Mouse (Mus musculus) lung, embryonic 14.5 days (tissue): ENCODE results near the gene Foxm1. TPM values are rescaled to one million over a fixed set of nuclear protein-coding genes. Genes with fewer than 3 reads are reported as not detected.

Source experiments
- ATAC-seq: fragments of 200-750 bp; cut with Nextera tagmentation; 2 replicates; pipeline ENCODE4 v1.8.0; 2017; ENCODE audit warnings: mild to moderate bottlenecking, moderate TSS enrichment, moderate library complexity; ENCODE audit not compliant: insufficient read depth
- DNase-seq: peaks from one replicate; pipeline ENCODE4 v3.0.0-alpha.2; 2015
- H3K27ac ChIP-seq: fragments of 300-500 bp; sonication (generic); 2 replicates; pipeline ENCODE4 v1.5.1; 2014; ENCODE audit warnings: low read depth, mild to moderate bottlenecking, moderate library complexity
- H3K27me3 ChIP-seq: fragments of 300-500 bp; sonication (generic); 2 replicates; pipeline ENCODE4 v1.6.1; 2014; ENCODE audit warnings: low read length, control low read depth; ENCODE audit not compliant: insufficient read depth
- H3K36me3 ChIP-seq: fragments of 300-500 bp; sonication (generic); 2 replicates; pipeline ENCODE4 v1.6.1; 2014; ENCODE audit warnings: control low read depth; ENCODE audit not compliant: insufficient read depth
- H3K4me1 ChIP-seq: fragments of 300-500 bp; sonication (generic); 2 replicates; pipeline ENCODE4 v1.6.1; 2014; ENCODE audit warnings: antibody characterized with exemption, control low read depth; ENCODE audit not compliant: insufficient read depth
- H3K4me2 ChIP-seq: fragments of 300-500 bp; sonication (generic); 2 replicates; pipeline ENCODE4 v1.6.1; 2014; ENCODE audit warnings: mild to moderate bottlenecking
- H3K4me3 ChIP-seq: fragments of 300-500 bp; sonication (generic); 2 replicates; pipeline ENCODE4 v1.5.1; 2014; ENCODE audit warnings: low read depth, low read length
- H3K9ac ChIP-seq: fragments of 300-500 bp; sonication (generic); 2 replicates; pipeline ENCODE4 v1.6.1; 2014
- H3K9me3 ChIP-seq: fragments of 300-500 bp; sonication (generic); 2 replicates; pipeline ENCODE4 v1.6.1; 2016; ENCODE audit warnings: low read depth, low read length, control low read depth
- CTCF ChIP-seq: IDR thresholded peaks from 2 replicates; pipeline ENCODE4 v1.5.1; 2016; ENCODE audit warnings: antibody characterized with exemption, low read depth
- WGBS: fragments of 180-500 bp; shearing (Covaris S2); extraction: QIAGEN DNeasy Blood & Tissue Kit; methylation state at CpG from one replicate; pipeline ENCODE4 v1.1.7; 2014; 5-methylcytosine and 5-hydroxymethylcytosine counted together
- polyA plus RNA-seq: library from polyadenylated mRNA; unstranded; fragments of >200 nt; fragmentation: Nextera tagmentation; extraction: Ambion mirVana; gene quantifications from 2 replicates; pipeline ENCODE4 v1.2.1, GENCODE M21; 2014

Gene Foxm1
- polyA plus RNA-seq, 1 experiment from 2014 or later: 56.7 TPM

GRCm38 (mm10) chr6:128425046-128425445 lies 62.3 kb downstream of the Foxm1 start:
- TF ChIP-seq CTCF: no peak
- peak; percentile 20 for DNase-seq
- Histone ChIP-seq H3K9me3 (no peaks in the 10 kb centered on the region), H3K4me3 (peak overlapping the region; percentile 64), H3K27ac (peak overlapping the region; percentile 96), H3K36me3 (peaks cover 21% of the 10 kb centered on the region), H3K4me1 (0 out of 2 replicates have a peak, but pooled peaks cover 5% of the 10 kb centered on the region), H3K4me2 (peak overlapping the region; percentile 88), H3K9ac (peak overlapping the region; percentile 76), H3K27me3 (no peaks in the 10 kb centered on the region)
- no peak; the same call in 1 of the 2 replicates for ATAC-seq
- WGBS: 17% methylated on average over 9 of the region's 9 CpGs

Other genes starting within 250 kb of the Foxm1 start
- 118 and 121 TPM in 2 replicates for gene Tspan9, start 219.4 kb upstream of the Foxm1 start, polyA plus RNA-seq
- 3.3 and 4.1 TPM in 2 replicates for gene Tead4, start 62.1 kb upstream of the Foxm1 start, polyA plus RNA-seq
- 22.0 and 23.1 TPM in 2 replicates for gene Tulp3, start 7.1 kb upstream of the Foxm1 start, polyA plus RNA-seq
- gene Rhno1, start 56 bp upstream of the Foxm1 start, polyA plus RNA-seq: 134 and 144 TPM in 2 replicates
- 0.21 and 0.35 TPM in 2 replicates for gene Tex52, start 12.5 kb downstream of the Foxm1 start, polyA plus RNA-seq
- gene Gm44596, start 12.5 kb downstream of the Foxm1 start, polyA plus RNA-seq: not detected in 2 replicates
- 3.4 and 4.3 TPM in 2 replicates for gene Nrip2, start 36.3 kb downstream of the Foxm1 start, polyA plus RNA-seq
- gene Itfg2, start 62.0 kb downstream of the Foxm1 start, polyA plus RNA-seq: 32.6 and 41.4 TPM in 2 replicates
- 434 and 450 TPM in 2 replicates for gene Fkbp4, start 75.7 kb downstream of the Foxm1 start, polyA plus RNA-seq
- gene Pzp, start 163.8 kb downstream of the Foxm1 start, polyA plus RNA-seq: 0.04 and 0.18 TPM in 2 replicates
- gene A2ml1, start 218.6 kb downstream of the Foxm1 start, polyA plus RNA-seq: 0.64 and 1.4 TPM in 2 replicates